Mouse (Mus musculus) spleen, postnatal 10 days (tissue): ENCODE measurements around the gene Taok2.

ENCODE experiments used
- DNase-seq, 2 experiments: peaks; one replicate each; pipeline ENCODE4 v3.0.0; 2021 to 2022; ENCODE audit warnings: low spot score in 2 of 2

Taok2 gene

DNA sequence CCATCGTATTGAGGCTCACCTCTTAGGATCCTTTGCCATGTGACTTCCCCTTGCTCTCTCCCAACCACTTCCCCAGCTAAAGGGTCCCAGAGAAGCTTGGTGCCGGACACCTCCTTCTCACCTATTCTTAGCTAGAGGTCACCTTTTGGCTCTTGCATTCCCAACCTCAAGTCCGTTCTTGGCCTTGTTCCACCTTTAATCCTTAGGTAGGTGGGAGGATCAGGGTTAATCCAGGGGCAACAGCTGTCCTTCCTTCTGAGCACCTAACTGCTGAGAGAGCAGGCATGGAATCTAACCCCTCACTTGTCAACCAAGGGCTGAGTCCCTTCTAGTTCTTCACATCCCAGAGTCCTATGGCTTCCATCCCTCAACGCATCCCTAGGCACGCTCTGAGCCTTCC lies 58.6 kb downstream of the Taok2 start:
- DNase-seq, result no peak

DNA sequence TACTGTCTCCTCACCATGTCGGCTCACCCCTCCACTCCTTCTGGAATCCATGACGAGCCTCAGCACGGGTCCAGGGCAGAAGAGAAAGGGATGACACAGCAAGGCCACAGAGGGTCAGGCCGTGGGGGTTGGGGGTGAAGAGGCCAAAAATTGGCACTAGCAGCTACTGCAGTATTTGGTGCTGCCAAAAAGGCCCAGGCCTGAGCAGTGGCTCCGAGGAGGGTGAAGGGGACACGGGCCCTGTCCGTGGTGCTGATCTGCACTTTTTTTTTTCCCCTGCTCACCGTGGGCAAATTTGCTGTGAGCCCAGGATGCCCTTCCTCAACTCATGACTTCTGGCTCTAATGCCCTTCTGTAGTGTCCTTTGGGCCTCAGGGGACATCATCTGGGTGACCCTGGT lies 59.1 kb downstream of the Taok2 start:
- peak in 1 of 2 experiments; percentile 58 for DNase-seq

DNA sequence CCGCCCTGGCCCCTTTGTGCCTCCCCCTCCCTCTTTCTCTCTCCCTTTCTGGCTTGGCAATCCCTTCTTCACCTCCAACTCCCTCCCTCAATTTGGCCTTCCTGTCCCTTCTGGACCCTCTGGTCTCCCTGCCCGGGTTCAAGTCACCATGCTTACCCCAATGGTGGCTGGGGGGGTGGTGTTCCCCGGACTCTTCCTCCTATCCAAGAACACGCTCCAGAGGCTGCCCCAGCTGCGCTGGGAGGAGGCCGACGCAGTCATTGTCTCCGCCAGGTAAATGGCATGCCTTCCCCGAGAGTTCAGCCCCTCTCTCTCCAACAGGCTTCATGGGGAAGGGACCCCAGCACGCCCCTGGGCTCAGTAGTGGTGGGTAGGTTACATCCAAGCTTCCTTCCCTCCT lies 60.6 kb downstream of the Taok2 start:
- DNase-seq, result no peak

DNA sequence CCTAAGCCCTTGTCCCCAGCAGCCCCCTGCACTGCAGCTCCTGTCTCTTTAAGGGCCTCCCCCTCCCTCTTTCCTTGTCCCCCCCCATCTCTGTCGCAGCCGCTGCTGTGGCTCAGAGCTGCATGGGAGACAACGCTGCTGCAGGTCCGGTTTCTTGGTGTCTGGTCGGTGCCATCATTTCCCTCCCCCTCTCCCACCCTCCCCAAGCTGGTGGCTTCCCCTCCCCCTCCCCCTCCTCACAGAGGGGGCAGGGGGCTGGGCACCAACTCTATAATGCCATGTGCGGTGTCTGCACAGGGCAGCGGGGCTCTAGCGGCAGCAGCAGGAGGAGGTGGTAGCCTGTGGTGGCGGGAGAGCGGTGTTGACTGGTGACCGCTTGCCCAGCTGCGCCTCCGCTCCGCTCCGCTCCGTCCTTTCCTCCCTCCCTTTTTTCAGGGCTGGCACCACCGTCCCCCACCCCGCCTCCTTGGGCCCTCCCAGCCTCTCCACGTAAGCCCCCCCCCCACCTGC lies 61.2 kb downstream of the Taok2 start:
- no peak for DNase-seq

DNA sequence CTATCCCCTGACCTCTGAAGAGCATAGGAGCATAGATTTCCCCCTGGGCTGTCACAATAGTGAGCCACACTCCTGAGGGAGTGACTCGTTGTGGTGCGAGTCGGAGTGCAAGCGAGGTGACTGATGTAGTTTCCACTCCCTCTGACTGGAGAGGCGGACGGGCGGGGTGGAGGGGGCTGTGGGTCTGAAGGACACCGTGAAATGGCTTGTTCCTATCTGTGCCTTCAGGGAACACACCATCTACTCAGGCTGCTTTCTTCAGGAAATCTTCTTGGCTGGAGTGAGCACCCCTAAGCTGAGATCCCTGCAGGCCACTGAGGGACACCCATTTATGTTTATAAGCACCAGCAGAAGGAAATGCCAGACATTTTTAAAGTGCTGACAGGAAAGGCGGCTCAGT lies 61.8 kb downstream of the Taok2 start:
- no peak for DNase-seq

DNA sequence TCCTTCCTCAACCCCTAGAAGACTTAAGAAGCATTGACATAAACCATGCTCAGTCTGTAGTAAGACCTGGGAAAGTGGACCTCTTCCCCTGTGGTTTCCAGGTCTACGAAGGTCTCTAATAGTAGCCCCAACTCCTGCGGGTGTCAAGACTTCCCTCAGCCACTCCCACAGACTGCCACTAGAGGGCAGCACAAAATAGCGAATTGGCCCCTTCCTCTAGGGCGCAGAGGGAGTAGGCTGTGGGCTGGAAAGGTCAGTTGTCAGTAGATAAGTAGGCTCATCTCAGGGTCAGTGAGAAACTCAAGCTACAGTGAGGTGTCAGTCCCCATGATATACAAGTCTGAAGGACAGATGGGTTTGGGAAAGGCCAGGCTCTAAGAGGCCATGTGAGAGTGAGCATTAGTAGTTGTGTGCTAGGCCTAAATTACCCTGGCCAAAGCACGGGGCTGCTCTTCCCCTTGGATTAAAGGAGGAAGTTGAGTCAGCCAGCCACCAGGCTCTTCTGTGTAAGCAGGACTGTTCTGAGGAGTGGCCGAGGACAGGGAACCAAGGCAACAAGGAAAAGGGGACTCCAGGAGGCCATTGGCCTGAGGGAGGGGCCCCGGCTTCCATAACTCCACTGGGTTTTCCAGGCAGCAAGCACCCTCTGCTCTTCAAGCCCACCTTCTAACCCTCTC lies 62.5 kb downstream of the Taok2 start:
- DNase-seq, result peak; percentile 77 to 87

DNA sequence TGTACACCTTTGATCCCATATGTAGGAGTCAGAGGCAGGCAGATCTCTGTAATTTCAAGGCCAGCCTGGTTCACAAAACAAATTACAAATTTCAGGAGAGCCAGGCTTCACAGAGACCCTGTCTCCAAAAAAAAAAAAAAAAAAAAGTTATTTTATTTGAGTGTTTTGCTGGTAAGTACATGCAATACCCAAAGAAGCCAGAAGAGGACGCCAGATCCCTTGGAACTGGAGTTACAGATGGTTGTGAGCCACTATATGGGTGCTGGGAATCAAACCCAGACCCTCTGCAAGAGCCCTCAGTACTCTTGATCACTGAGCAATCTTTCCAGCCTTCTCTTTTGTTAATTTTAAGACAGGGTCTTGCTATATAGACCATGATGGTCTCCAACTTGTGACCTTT lies 65.7 kb downstream of the Taok2 start:
- no peak for DNase-seq

DNA sequence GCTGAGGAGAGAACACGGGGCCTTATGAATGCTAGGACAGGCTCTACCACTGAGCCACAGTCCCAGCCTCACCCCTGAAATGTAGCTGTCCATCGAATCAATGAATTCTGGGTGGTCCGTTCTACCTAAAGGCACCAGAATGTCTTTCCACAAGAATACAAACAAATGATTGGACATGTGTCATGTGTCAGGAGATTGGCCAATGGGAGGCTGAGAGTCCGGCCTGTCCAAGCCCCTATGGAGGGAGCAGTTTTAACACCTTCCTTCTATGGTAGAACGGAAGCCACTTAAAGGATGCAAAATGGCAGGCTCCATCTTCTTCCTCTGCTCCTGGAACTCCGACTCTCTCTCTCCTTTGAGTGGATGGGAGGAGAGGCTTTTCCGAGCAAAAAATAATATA lies 66.9 kb downstream of the Taok2 start:
- DNase-seq, result no peak

DNA sequence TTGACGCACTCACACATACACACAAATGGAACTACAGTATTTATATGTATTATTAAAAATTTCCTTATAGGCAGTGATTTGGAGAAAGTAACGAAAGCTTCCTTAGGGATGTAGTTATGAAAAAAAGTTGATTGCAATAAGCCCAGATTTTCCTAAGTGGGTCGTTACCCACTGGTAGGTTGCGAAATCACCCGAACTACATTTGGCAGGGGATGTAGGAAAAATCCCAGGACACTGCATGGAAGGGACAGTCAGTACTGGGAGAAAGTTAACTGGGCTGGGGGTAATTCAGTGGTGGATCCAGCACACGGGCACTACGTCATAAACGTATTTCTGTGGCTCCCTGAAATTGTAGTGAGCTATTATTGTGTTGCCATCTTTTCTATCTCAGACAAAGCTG lies 68.0 kb downstream of the Taok2 start:
- DNase-seq, result no peak

DNA sequence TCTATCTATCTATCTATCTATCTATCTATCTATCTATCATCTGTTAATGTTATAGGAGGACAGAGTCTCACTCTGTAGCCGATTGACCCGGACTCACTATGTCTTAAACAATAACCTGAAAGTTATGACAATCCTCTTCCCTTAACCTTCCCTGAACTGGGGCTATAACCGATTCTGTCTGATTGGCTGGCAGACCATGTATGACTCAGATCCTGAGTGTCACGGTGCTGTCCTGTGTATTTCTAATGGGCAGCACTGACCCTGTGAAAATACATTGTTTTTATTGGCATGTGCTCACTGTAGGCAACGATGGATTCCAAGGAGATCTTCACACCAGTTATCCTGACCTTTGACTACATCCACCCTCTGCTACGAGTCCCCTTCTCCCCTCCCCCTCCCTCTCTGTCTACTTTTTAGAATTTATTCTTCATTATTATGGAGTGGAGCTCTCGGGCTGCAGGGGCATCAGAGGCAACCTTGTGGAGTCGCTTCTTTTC lies 68.7 kb downstream of the Taok2 start:
- no peak for DNase-seq
